Mouse (Mus musculus) T-cell, adult 2 months (primary cell): ENCODE measurements around the gene Slc30a6.

Experiments
- DNase-seq: peaks from one replicate; pipeline ENCODE4 v3.0.0; 2022; ENCODE audit warnings: low spot score

Slc30a6 gene

DNA sequence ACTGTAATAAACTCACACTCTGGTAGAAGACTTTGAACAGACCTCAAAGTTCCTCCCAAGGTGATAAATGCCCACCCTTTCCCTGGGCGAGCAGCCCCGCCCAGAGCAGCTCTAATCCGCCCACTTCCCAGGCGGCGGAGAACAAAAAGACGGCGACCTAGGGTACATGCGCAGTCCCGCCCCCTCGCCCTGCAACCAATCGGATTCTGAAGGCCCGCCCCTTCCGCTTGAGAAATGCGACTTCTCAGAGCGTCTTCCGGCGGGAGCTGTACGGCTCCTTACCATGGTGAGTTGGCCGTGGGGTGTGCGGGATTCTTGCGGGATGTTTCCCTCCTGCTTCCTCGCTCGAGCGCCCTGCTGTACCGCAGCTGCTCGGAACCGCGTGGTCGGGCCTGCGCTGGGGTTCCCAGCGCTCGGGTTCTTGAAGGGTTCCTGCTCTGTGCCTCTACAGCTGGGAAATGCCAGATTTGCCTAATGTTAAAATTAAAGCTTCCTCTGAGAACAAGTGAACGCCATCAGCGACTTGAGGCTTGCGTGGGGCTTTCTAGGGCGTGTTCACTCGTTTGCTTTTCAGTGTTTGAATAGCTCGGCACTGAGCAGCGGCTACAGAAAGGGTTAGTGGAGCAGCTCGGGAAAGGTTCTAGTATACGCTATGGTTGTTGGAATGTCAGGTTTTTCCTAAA lies at the start of gene Slc30a6:
Gene Slc30a6 (plus strand): TSS at position 226 of the 683 bp plus-strand sequence.
- DNase-seq = peak; percentile 95

DNA sequence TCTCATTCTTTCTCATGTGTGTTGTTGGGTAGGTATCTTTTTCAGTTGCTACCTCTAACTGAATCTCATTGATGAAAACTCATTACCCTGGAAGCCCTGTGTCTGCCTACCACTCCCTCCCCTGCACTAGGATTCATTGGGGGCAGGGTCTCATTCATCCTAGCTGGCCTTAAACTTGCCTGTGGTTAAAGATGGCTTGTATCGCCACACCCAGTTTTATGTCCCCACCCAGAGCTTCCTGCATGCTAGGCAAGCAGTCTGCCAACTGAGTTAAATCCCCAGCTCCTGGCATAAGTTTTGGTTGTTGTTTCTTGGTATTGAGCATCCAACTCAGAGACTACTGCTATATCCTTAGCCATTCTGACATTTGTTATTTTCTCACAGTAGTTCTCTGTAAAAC lies 31.8 kb upstream of the Slc30a6 start:
- DNase-seq = no peak

DNA sequence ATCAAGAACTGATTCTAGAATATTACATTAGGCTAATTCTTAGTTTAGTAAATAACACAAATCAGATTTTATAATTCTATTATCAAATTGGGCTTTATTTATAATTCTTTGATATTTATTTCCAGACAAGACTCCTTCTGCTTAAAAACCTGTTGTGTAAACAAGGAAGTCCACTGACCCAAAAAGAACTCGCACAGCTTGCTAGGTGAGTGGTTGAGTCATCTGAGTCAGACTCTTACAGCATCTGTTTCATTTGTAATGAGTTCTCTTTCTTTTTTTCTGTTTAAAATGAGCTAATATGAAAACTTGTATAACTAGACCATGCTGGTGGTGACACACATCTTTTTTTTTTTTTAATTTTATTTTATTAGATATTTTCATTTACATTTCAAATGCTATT lies 18.5 kb upstream of the Slc30a6 start:
- no peak for DNase-seq

DNA sequence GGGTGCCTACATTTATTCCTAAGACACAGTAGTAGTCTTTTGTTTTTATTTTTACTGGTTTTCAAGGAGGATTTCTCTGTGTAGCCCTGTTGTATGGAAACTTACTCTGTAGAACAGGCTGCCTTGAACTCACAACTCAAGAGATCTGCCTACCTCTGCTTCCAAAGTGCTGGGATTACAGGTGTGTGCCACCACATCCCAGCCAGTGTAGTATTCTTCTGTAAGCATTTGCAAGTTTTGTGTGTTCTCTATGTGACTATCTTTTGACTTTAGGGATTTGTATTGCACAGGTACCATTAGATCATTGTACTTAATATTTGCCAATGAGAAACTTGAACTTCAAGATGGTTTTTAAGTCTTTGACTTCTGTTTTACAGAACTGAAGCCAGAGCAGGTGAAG lies 8.8 kb upstream of the Slc30a6 start:
- DNase-seq = no peak

DNA sequence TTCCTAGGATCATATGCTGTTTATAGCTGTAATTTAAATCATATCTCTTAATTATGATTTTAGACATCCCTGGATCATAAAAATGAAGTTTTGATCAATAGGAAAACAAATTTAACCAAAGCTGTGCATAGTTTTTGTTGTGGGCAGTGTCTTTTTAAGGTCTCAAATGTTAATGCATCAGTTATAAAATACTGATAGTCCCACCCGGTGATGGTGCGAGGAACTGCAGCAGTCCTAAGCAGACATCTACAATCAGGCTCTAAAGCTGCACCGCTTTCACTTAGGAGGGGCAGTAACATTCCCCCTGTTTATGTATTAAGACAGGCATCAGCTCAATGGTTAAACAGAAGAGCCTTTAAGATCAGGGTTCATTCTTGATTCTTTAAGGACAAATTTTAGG lies 5.6 kb upstream of the Slc30a6 start:
- no peak for DNase-seq

DNA sequence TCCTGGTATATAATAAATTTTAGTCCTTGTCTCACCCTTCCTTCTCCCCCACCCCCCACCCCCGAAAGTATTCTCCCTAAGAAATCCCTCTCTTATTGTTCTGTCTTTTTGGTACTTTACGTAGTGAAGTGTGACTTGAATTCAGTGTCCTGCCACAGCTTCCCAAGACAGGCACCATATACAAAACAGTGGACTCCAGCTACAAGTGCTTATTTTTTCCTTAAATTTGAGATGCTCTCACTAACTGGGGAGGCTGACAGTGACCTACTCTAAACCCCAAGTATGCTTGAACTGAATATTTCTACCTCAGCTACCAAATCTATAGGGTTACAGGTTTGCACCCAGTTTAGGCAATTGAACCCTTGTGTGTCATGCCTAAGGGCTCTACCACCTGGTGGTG lies 1.0 kb upstream of the Slc30a6 start:
- no peak for DNase-seq

DNA sequence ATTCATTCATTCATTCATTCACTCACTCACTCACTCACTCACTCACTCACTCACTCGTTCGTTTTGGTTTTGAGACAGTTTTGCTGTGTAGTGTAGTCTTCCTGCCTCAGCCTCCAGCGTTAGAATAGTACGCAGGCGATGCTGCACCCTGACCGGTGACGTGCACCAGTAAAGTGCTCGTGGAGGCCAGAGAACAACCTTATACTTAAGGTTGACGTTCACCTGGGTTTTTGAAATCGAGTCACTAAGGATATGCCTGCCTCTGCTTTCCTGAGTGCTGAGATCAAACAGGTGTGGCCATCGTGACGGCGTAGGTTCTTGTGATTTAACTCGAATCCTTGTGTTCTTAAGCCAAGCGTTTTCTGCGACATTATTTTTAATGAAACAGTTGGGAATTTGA lies 553 bp upstream of the Slc30a6 start:
- peak; percentile 51 for DNase-seq

DNA sequence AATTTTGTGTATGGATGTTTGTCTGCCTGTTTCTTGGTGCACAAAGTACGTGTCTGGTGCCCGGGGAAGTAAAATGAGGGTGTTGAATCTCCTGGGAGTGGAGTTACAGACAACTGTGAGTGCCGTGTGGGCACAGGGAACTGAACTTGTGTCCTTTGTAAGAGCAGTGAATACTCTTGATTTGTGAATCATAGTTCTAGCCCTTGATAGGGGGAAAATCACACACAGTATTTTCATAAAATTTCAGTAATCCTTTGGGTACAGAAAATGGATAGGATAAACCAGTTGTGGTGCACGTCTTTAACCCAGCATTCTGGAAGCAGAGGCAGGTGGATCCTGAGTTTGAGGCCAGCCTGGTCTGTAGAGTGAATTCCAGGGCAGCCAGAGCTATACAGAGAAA lies 1.4 kb downstream of the Slc30a6 start:
- no peak for DNase-seq

DNA sequence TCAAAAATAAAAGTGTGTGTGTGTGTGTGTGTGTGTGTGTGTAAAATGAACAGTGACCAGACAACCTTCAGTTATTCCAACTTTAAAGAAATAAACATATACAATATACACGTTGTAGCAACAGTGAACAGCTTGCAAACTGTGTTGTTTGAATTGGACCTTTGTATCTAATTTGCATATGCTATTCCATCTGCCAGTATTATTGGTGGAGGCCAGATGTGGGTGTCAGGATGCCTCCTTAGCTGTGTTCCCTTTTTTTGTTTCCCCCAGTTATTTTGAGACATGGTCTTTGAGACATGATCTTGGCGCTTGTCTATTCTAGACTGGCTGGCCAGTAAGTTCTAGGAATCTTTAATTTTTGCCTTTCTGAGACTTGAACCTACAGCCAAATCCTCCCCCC lies 1.8 kb downstream of the Slc30a6 start:
- DNase-seq = no peak

DNA sequence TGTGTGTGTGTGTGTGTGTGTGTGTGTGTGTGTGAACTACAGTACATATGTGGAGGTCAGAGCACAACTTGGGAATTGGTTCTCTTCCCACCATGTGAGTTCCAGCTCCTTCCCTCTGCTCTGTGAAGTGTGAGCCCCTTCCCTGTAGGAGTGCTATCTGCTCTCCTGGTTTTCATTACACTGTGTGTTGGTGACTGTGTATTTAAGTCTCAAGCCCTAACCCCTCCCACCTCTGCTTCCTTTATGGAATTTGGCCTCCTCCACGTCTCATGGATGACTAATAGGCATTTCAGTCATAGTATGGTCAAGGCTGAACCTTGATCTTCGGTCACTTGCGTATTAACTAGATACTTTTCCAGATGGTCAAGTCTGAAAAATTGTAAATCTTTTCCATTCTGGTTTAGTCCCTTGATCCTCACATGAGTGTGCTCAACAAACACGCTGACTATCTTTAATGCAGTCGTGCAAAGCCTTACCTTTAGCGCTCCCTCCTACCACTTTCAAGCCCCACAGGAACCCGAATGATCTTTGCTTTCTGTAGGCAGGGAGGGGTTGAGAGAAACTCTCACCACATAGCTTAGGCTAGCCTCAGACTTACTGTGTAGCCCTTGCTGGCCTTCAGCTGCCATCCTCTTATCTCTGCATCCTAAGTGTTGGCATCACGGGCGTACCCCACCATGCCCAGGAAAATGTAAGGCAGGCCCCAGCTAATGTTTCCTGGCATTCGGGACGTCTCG lies 7.2 kb downstream of the Slc30a6 start:
- no peak for DNase-seq

DNA sequence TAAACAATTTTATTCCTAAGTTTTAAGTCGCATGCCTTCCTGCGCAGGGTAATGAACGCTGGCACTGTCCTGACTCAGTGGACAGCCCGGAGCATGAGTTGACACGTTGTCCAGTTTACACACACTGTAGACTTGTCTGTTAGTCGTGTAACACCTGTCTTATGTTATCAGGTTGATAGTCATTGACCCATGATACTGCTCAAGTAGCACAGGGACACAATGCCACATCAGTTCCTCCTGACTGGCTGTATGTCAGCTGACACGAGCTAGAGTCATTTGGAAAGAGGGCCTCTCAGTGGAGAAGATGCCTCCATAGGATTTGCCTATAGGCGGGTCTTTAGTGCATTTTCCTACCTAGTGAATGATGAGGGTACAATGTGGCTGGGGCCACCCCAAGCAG lies 11.1 kb downstream of the Slc30a6 start:
- DNase-seq = no peak

DNA sequence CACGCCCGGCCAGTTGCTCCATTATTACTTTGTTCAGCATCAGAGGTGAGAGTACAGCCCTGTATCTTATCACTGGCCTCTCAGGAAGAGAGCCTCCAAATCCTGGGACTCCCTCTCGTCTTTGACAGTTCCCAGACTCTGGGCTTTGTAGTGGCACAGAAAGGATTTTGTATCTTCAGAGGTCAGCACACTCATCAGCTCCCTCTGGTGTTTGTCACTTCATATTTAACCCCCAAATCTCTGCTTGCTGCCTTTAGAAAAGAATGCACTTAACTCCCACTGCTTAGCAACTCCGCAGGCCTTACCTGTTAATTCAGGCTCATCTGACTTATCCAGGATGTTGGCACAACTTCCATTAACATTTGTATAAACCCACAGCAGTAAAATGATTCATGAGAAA lies 14.3 kb downstream of the Slc30a6 start:
- no peak for DNase-seq

DNA sequence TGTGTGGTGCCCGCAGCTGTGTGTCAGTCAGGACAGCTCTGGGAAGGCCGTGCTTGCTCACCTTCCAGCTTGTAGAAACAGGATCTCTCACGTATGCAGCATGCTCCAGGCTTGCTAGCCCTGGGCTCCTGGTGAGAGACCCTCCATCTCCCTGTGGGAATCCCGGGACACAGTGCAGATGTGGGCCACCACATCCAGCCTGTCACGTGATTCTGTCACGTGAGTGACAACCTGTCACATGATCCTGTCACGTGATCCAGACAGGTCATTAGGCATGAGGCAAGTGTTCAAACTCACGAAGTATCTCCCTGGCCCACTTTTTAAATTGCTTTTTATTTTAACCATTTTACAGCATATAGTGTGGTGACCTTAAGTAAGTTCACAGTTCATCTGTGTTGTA lies 17.9 kb downstream of the Slc30a6 start:
- no peak for DNase-seq

DNA sequence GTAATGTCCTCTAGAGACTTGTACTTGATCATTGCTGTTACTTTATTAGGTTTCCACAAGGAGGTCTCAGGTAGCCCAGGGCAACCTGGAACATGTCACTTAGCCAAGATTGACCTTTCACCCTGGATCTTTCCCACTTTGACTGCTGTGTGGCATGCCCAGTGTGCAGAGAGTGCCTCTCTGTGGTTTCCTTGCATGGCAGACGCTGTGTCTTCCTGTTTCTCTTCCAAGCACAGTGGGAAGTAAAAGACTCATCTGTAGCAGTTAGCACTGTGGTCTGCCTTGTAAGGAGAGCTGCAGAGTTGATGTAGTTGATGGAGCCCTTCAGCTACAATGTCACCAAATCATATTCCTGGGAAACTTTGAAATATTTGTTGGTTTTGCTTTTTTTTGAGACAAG lies 19.3 kb downstream of the Slc30a6 start:
- no peak for DNase-seq

DNA sequence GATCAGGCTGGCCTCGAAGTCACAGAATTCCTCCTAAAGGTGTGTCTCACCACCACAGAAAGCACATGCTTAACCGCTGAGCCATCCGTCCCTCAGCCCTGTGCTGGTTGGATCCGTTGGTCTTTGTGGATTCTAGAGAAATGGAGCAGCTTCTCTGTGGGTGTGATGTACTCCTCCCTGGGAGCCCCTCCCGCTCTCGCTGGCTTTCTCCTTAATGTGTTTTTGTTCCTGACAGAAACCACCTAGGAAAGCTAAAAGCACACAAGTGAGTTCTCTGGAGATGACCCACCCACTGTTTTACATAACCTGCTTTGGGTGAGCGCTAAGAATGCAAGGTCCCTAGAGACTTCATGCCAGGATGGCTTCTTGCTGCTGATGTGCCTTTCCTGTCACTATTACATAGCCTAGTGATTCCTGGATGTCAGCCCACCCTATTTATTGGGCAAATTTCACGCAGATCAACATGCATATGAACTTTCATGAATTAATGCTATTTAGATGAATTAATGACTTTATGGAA lies 21.5 kb downstream of the Slc30a6 start:
- DNase-seq = no peak

DNA sequence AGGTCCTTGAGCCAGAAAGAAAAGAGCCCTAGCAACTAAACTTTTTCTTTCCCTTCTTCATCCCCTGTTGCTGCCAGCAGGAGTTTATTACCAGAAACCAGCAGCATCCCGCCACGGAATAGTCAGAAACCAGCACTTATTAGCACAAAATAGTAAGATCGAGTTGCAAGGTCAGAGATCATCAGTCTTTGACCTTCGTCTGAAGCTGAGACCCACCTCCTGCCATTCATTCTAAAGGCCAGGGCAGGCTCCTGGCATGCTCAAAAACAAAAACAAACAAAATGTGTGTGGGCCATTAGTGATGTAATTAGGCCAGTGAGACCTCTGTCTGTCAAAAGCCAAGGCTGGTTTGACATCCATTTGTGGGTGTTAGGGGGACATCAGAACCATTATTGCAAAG lies 22.8 kb downstream of the Slc30a6 start:
- DNase-seq = no peak

DNA sequence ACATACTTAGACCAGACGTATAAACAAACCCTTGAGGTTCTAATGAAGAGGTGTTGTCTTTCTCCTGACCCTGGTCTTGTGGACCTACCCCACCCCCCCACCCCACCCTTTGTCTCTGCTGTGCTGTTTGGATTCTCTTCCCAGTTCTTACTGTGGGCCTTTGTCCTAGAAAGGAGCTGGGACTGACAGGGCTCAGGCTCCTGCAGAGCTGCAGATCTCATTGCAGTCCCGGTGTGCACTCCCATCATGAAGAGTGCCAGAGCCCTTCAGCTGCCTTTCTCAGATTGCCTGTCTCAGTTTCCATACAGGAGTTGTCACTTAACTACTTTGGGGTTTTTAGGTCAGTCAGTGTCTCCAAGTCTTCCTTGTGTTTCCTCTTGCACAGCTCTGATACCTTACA lies 25.2 kb downstream of the Slc30a6 start:
- no peak for DNase-seq

DNA sequence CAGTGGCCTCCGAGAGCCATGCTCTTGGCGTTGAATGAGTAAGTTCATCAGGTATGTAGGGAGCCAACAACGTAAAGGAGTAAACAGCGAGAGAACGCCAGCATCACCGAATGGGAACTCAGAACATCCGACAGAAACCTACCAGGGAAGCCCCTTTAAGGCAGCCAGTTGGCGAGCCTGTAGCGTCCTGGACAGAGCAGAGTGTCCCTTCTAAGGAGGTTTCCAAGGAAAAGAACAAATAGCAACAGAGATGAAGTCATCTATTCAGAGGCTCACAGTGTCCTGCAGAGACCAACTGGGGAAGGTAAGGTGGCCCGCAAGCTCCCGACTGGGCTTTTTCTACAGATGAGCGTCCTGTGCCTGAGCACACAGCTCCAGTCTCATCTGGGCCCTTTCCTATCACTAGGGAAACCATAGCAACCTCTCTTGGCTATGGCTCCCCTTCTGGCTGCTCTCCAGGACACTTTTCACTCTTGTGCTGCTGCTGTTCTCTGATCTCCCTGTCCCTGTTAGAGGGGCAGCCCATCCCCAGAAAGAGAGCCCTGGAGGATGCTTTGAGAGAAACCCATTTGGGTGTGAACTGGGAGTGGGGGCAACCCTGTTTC lies 29.1 kb downstream of the Slc30a6 start:
- no peak for DNase-seq

DNA sequence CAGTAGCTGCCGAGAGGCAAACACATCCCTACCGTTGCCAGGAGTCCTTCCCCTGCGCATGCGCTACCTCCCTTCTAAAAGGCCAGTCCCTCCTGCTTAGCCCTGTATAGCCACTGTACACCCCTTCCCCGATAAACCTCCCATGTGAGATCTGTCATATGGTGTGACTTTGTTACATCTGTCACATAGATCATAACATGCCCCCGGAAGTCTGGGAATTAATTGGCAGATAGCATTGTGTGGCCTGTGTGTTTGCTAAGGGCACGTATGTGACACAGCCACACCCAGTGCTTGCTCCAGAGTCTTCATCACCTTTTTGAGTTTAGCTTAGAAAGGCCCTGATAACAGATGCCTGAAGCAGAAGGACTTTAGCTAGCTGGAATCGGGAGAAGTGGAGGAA lies 34.7 kb downstream of the Slc30a6 start:
- DNase-seq = no peak

DNA sequence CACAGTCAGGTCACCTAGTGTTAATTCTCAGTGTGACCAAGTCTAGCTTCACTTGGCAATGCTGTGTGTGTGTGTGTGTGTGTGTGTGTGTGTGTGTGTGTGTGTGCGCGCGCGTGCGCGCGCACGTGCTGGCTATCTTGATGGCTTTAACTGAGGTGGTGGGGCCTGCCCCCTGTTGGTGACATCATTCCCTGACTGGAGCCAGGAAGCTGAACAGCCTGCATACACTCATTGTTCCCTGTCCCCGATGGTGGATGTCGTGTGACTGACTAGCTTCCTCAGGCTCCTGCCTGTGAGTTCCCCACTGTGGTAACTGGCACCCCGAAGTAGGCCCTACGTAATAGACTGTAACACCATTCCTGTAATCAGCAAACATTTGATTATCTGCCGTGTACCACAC lies 36.1 kb downstream of the Slc30a6 start:
- no peak for DNase-seq

DNA sequence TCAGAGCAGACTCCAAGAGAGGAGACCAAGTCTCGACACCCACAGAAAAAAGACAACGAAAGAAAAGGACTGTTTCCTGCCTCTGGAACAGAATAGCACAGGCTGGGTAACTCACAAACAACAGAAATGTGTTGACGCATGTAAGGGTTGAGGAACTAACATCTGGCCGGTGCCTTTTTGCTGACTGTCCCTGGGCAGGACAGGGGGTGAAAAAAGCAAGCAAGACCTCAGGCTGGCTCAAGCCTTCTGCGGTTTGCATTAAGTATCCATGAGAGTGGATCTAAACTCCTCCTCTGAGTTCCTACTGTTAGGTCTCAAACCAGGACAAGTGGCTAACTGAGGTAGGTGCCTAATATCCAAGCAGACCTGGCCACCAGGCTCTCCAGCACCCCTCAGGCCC lies 37.2 kb downstream of the Slc30a6 start:
- no peak for DNase-seq

DNA sequence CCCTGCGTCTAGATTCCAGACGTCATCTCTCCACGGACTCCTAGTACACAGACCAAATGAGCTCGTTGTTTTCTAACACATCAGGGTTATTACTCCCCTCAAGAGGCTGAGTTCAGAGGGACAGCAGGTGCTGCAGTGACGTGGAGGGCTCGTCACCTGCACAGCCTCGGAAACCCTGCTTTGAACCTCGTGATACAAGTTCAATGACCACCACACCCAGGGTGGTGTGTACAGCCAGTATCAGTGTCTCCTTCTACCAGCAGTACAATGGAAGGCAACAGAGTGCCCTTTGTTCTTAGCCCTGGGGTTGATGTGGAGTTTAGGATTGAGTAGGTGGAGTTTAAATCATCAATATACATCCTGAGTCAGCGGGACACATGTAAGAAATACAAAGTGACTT lies 42.4 kb downstream of the Slc30a6 start:
- no peak for DNase-seq

DNA sequence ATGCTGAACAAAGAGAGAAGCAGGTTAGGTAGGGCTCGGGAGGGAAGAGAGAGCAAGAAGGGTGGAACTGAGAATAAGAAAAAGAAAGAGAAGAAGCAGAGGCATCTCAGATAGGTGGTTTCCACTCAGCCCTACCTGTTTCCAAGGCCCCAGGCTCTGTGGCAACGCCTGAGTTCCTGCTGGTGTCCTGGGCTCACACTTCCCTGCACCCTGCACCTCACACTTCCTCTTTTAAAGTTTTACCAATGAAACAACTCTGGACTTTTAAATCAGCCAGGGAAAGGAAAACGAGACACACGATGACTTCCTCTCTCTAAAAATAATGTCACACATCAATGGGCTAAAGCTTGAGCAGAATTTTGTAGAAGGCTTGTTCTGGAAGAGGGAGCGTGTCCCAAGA lies 45.1 kb downstream of the Slc30a6 start:
- DNase-seq = no peak
